Mouse (Mus musculus): ENCODE results near the gene Slc43a1. TPM values are rescaled to one million over a fixed set of nuclear protein-coding genes. Genes with fewer than 3 reads are reported as not detected.
A peak's percentile ranks its signal among the peaks of the same experiment; 100 is the strongest.

The Slc43a1 gene
- polyA plus RNA-seq, 1 experiment = 8.7 TPM

GRCm38 (mm10) chr2:84826488-84827282 lies 12.0 kb upstream of the Slc43a1 start, which contains the start of gene Timm10:
Gene Timm10 (plus strand): TSS chr2:84826997.
- H3K27ac ChIP-seq (ENCODE audit: insufficient read depth, low read length) = no peak within 1 kb of the TSS
- H3K4me3 ChIP-seq (ENCODE audit: insufficient read depth, low read length) = peak within 1 kb of the TSS; percentile 99
- H3K4me1 ChIP-seq (ENCODE audit: control insufficient read depth, insufficient read depth, low read length) = no peaks in the 10 kb centered on the region
- TF ChIP-seq CTCF (IDR thresholded peaks at IDR 0.05; ENCODE audit: borderline replicate concordance, insufficient read depth, low read length) = no peak
- TF ChIP-seq POLR2A (IDR thresholded peaks at IDR 0.05; ENCODE audit: low read depth, low read length) = peak; percentile 6; the same call in 1 of the 2 replicates

- H3K27ac ChIP-seq (ENCODE audit: insufficient read depth, low read length) = no peak overlapping the region
These were observed 11.2 kb upstream of the Slc43a1 start for GRCm38 (mm10) chr2:84827283-84827920.

GRCm38 (mm10) chr2:84831666-84832391 lies 6.8 kb upstream of the Slc43a1 start:
- Histone ChIP-seq H3K4me3 (ENCODE audit: insufficient read depth, low read length) (no peak overlapping the region), H3K4me1 (ENCODE audit: control insufficient read depth, insufficient read depth, low read length) (no peaks in the 10 kb centered on the region), H3K27ac (ENCODE audit: insufficient read depth, low read length) (no peak overlapping the region)
- peak; percentile 84 for TF ChIP-seq CTCF (IDR thresholded peaks at IDR 0.05; ENCODE audit: borderline replicate concordance, insufficient read depth, low read length)
- TF ChIP-seq POLR2A (IDR thresholded peaks at IDR 0.05; ENCODE audit: low read depth, low read length) = no peak

More at GRCm38 (mm10) chr2:84827283-84827920, 11.2 kb upstream of the Slc43a1 start:
- Histone ChIP-seq H3K4me1 (ENCODE audit: control insufficient read depth, insufficient read depth, low read length) (no peaks in the 10 kb centered on the region), H3K4me3 (ENCODE audit: insufficient read depth, low read length) (peak overlapping the region; percentile 99)
- TF ChIP-seq CTCF (IDR thresholded peaks at IDR 0.05; ENCODE audit: borderline replicate concordance, insufficient read depth, low read length) (no peak), POLR2A (IDR thresholded peaks at IDR 0.05; ENCODE audit: low read depth, low read length) (no peak)

GRCm38 (mm10) chr2:84837107-84837506 lies 1.5 kb upstream of the Slc43a1 start:
- no peak overlapping the region for H3K4me3 ChIP-seq (ENCODE audit: insufficient read depth, low read length)
- no peaks in the 10 kb centered on the region for H3K4me1 ChIP-seq (ENCODE audit: control insufficient read depth, insufficient read depth, low read length)
- no peak overlapping the region for H3K27ac ChIP-seq (ENCODE audit: insufficient read depth, low read length)
- TF ChIP-seq POLR2A (IDR thresholded peaks at IDR 0.05; ENCODE audit: low read depth, low read length) (no peak), CTCF (IDR thresholded peaks at IDR 0.05; ENCODE audit: borderline replicate concordance, insufficient read depth, low read length) (no peak)

GRCm38 (mm10) chr2:84837817-84838592 lies 645 bp upstream of the Slc43a1 start:
- Histone ChIP-seq H3K27ac (ENCODE audit: insufficient read depth, low read length) (no peak overlapping the region), H3K4me1 (ENCODE audit: control insufficient read depth, insufficient read depth, low read length) (no peaks in the 10 kb centered on the region), H3K4me3 (ENCODE audit: insufficient read depth, low read length) (no peak overlapping the region)
- TF ChIP-seq CTCF (IDR thresholded peaks at IDR 0.05; ENCODE audit: borderline replicate concordance, insufficient read depth, low read length) = no peak
- no peak for TF ChIP-seq POLR2A (IDR thresholded peaks at IDR 0.05; ENCODE audit: low read depth, low read length)

DNA sequence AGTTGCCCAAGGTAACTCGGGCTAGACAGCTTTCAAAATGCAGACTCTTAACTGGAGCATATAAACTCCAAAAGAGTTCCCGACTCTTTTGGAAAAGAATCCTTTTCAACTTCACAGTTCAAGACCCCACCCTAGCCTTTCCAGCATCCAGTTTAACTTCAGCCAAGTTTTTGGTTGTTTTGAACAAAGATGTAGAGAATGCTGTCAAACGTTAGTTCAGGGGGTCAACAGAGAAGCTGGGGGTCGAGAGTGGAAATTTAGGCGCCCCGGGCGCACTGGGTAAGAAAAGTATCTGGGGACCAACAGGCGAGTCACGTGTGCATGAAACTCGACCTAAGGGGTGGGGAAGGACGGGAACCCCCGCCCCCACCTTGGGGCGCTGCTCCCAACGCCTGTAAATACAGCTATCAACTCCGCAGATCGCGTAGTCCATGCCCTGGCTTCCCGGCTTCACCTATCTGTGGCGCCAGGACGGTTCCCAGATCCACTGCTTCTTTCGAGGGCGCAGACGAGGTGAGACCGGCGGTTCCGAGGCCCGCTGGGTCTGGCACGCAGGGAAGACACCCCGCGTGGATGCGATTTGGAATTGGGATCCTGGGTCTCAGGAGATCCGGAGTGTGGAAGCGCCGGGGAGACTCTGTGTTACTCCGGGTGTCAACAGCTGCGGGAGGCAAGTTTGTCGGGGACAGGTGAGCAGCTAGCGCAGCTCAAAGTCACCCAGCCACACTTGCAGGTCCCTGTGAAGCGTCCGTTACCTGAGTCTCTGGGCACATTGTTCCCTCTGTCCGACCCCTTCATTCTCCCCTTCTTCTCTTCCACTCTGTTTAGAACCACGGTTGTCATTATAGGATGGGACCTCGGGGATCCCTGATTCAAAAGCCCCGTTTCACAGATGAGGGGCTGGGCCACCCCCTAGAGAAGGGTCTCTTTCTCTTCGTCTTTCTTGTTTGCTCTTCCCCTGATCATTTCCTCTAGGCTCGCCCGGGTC lies 637 bp downstream of the Slc43a1 start:
- H3K4me1 ChIP-seq (ENCODE audit: control insufficient read depth, insufficient read depth, low read length) = no peaks in the 10 kb centered on the region
- H3K27ac ChIP-seq (ENCODE audit: insufficient read depth, low read length) = no peak overlapping the region
- H3K4me3 ChIP-seq (ENCODE audit: insufficient read depth, low read length) = peak overlapping the region; percentile 64
- TF ChIP-seq CTCF (IDR thresholded peaks at IDR 0.05; ENCODE audit: borderline replicate concordance, insufficient read depth, low read length) (no peak), POLR2A (IDR thresholded peaks at IDR 0.05; ENCODE audit: low read depth, low read length) (peak; percentile 83)

DNA sequence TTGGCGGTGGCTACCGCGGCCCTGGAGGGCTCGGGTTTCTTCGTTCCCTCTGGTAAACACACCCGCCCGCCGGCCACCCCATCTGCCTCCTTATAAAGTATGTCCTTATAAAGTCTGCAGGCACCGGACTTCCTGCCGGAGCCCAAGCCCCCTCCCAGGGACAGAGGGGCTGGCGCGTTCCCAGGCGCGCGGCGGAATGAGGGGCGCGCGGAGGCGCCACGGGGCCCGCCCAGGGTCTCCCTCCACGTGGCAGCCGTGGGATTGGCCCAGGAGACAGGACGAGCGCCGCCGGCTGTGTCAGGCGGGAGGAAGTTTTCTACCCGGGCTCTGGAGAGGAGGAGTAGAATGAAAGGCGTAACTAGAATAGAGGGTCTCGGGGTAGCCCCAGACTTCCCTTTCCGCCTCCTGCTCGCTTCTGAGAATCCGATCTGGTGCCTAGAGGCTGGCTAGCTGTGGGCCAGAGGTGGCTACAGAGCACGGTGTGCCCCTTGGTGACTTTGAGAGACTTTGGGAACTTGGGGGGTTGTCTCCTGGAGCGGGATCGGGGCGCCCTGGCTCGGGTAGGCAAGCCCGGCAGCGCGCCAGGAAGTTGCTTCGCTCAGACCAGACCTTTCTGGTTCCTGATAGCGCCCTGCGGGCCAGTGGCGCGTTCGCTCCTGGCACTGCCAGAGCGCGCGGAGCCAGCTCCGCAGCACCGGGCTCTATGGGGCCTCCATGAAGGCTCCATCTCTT lies 1.5 kb downstream of the Slc43a1 start:
- TF ChIP-seq POLR2A (IDR thresholded peaks at IDR 0.05; ENCODE audit: low read depth, low read length) = peak; percentile 33; the same call in 1 of the 2 replicates
- no peak for TF ChIP-seq CTCF (IDR thresholded peaks at IDR 0.05; ENCODE audit: borderline replicate concordance, insufficient read depth, low read length)
- H3K4me3 ChIP-seq (ENCODE audit: insufficient read depth, low read length) = peak overlapping the region; percentile 64
- H3K27ac ChIP-seq (ENCODE audit: insufficient read depth, low read length) = 0 out of 2 replicates have a peak overlapping the region, but pooled peaks have one; percentile 2
- H3K4me1 ChIP-seq (ENCODE audit: control insufficient read depth, insufficient read depth, low read length) = no peaks in the 10 kb centered on the region
